9 mouse cellular contexts compared by ENCODE assay signal in the genomic region with DNA sequence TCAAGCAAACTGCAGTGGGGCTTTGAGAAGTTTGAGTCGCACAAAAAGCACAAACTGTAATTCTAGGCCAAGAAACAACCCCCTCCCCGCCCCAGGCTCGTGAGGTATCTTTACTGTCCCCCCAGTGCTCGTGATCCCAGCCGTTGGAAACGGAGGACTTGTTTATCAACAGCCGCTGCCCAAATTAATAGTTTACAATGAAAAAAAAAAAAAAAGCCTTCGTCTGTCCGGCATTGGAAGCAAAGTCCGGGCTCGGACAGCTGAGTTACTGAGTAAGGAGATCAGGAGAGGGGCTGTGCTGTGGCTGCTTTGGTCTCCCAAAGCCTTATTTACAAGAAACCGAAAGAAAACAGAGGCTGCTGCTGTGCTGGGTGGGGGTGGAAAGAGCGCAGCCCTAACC. TPM values are rescaled to one million over a fixed set of nuclear protein-coding genes. Genes with fewer than 3 reads are reported as not detected.
DNase-seq lines count a peak whose midpoint lies in the region; ATAC-seq and TF ChIP-seq lines count a peak whose summit lies in the region.
"Had no signal": no experiment of that assay in that cellular context is flagged by ENCODE, and none has a peak within 500 bp of the region (broad histone marks: within the 10 kb centered on the region; RNA-seq: fewer than 3 reads in every experiment).

No protein-coding gene starts in this region.

- peaks cover 4% of the 10 kb centered on the region for H3K27me3 ChIP-seq in heart, adult 2 months (ENCODE audit: control insufficient read depth, insufficient read depth, low read length)
- H3K27me3 ChIP-seq in CH12.LX (replicated peaks): peaks cover 4% of the 10 kb centered on the region
- peaks cover 16% of the 10 kb centered on the region for H3K27me3 ChIP-seq in hindbrain, embryonic 16.5 days (replicated peaks; ENCODE audit: control insufficient read depth, insufficient read depth, low read length)
- H3K27me3 ChIP-seq in limb, embryonic 12.5 days: peaks cover 77% of the 10 kb centered on the region

- 27% methylated on average over 13 of the region's 13 CpGs for WGBS in heart, adult 2 months
- WGBS in hindbrain, embryonic 16.5 days: 29% methylated on average over 13 of the region's 13 CpGs
- 14% methylated on average over 13 of the region's 13 CpGs for WGBS in limb, embryonic 12.5 days

- TF ChIP-seq RAD21 in CH12.LX (IDR thresholded peaks at IDR 0.05; ENCODE audit: low read depth, low read length): no peak

- no peak for TF ChIP-seq CTCF in heart, adult 2 months (IDR thresholded peaks at IDR 0.05)
- TF ChIP-seq CTCF in CH12.LX (conservative IDR thresholded peaks at IDR 0.05 in 1 of 2, IDR thresholded peaks at IDR 0.05 in 1 of 2; ENCODE audit: low read depth in 2 of 2, low read length in 2 of 2): no peak
- no peak for TF ChIP-seq CTCF in left cerebral cortex, adult 2 months (IDR thresholded peaks at IDR 0.05)

- H3K9me3 ChIP-seq in CH12.LX (replicated peaks; ENCODE audit: low read length): peaks cover 7% of the 10 kb centered on the region
- H3K9me3 ChIP-seq in hindbrain, embryonic 16.5 days (ENCODE audit: control insufficient read depth, low read length): no peaks in the 10 kb centered on the region
- H3K9me3 ChIP-seq in limb, embryonic 12.5 days: no peaks in the 10 kb centered on the region

- H3K27ac ChIP-seq in heart, adult 2 months: no peak overlapping the region
- no peak overlapping the region for H3K27ac ChIP-seq in CH12.LX (ENCODE audit: insufficient read depth, low read depth)
- no peak overlapping the region for H3K27ac ChIP-seq in hindbrain, embryonic 16.5 days (ENCODE audit: low read depth, low read length)
- H3K27ac ChIP-seq in limb, embryonic 12.5 days: no peak overlapping the region
- H3K27ac ChIP-seq in left cerebral cortex, adult 2 months: no peak overlapping the region

- dilution Hi-C loops in CH12.LX (cut with MboI; ENCODE audit: extremely low pct_ligation_motif_present, extremely low pct_unique_long_range_greater_than_20kb, low sequenced_read_pairs): no loop called here

- no peak for TF ChIP-seq POLR2A in heart, adult 2 months (IDR thresholded peaks at IDR 0.05; ENCODE audit: insufficient read depth, low read depth, low read length)
- TF ChIP-seq POLR2A in CH12.LX (IDR thresholded peaks at IDR 0.05; ENCODE audit: low read depth, low read length): no peak

- TF ChIP-seq EP300 in heart, adult 2 months (IDR thresholded peaks at IDR 0.05; ENCODE audit: insufficient read depth, low read depth, low read length): no peak
- no peak for TF ChIP-seq EP300 in CH12.LX (IDR thresholded peaks at IDR 0.05; ENCODE audit: low read length)

- ATAC-seq in hindbrain, embryonic 16.5 days: no peak
- ATAC-seq in limb, embryonic 12.5 days (ENCODE audit: insufficient number of reproducible peaks, insufficient read depth, low FRiP score, low TSS enrichment, low read depth): no peak

- H3K9ac ChIP-seq in heart, adult 2 months (ENCODE audit: low read depth, low read length): no peak overlapping the region
- H3K9ac ChIP-seq in CH12.LX (ENCODE audit: insufficient read depth, low read depth): no peak overlapping the region
- H3K9ac ChIP-seq in hindbrain, embryonic 16.5 days (ENCODE audit: low read depth, low read length): peak overlapping the region; percentile 15; the same call in 1 of the 2 replicates
- H3K9ac ChIP-seq in limb, embryonic 12.5 days (replicated peaks): 0 out of 2 replicates have a peak overlapping the region, but pooled peaks have one; percentile 8

- H3K4me2 ChIP-seq in CH12.LX (ENCODE audit: insufficient read depth, low read depth, poor library complexity, severe bottlenecking): peak overlapping the region; percentile 42
- peak overlapping the region; percentile 27 for H3K4me2 ChIP-seq in hindbrain, embryonic 16.5 days (ENCODE audit: low read length)
- H3K4me2 ChIP-seq in limb, embryonic 12.5 days: peak overlapping the region; percentile 39

- intact Hi-C loops in heart, adult 2 months (cut with DNase I): no loop called here
- intact Hi-C loops in left cerebral cortex, adult 2 months (cut with DNase I): no loop called here

- DNase-seq in heart, adult 2 months: no peak
- no peak for DNase-seq in heart, postnatal 4 days
- DNase-seq in CH12.LX (ENCODE audit: extremely low read depth): no peak
- DNase-seq in thymus, postnatal 10 days (ENCODE audit: low spot score in 2 of 2): no peak
- no peak for DNase-seq in ovary, postnatal 36 days (ENCODE audit: low spot score)
- no peak for DNase-seq in left cerebral cortex, adult 2 months (ENCODE audit: extremely low spot score in 1 of 2, low spot score in 2 of 2)

- in situ Hi-C loops in CH12.LX (cut with MboI; ENCODE audit: low pct_ligation_motif_present, low pct_unique_long_range_greater_than_20kb, low sequenced_read_pairs): loop anchor here (10.0 kb wide), 1 partner anchor 214 kb away; no protein-coding TSS in a partner anchor

- H3K79me2 ChIP-seq in heart, adult 2 months (replicated peaks; ENCODE audit: control insufficient read depth, insufficient read depth, low read length): no peaks in the 10 kb centered on the region
- no peaks in the 10 kb centered on the region for H3K79me2 ChIP-seq in CH12.LX (replicated peaks; ENCODE audit: control insufficient read depth, extremely low read depth, insufficient read depth, poor library complexity, severe bottlenecking)

- H3K36me3 ChIP-seq in heart, adult 2 months (ENCODE audit: control insufficient read depth, insufficient read depth, low read length): no peaks in the 10 kb centered on the region
- H3K36me3 ChIP-seq in CH12.LX (replicated peaks in 1 of 2; ENCODE audit: control insufficient read depth in 1 of 2, insufficient read depth in 1 of 2, low read length in 1 of 2): no peaks in the 10 kb centered on the region
- H3K36me3 ChIP-seq in hindbrain, embryonic 16.5 days (ENCODE audit: control insufficient read depth, insufficient read depth, low read length): no peaks in the 10 kb centered on the region
- no peaks in the 10 kb centered on the region for H3K36me3 ChIP-seq in limb, embryonic 12.5 days

- H3K4me3 ChIP-seq in heart, adult 2 months: 0 out of 2 replicates have a peak overlapping the region, but pooled peaks have one; percentile 16
- peak overlapping the region in 1 of 3 experiments; percentile 21 for H3K4me3 ChIP-seq in CH12.LX (replicated peaks in 1 of 3; ENCODE audit: low read depth in 2 of 3, low read length in 2 of 3, poor library complexity in 1 of 3)
- no peak overlapping the region for H3K4me3 ChIP-seq in hindbrain, embryonic 16.5 days (ENCODE audit: low read length)
- H3K4me3 ChIP-seq in limb, embryonic 12.5 days (replicated peaks): peak overlapping the region; percentile 18; the same call in 1 of the 2 replicates
- no peak overlapping the region for H3K4me3 ChIP-seq in left cerebral cortex, adult 2 months

- H3K4me1 ChIP-seq in heart, adult 2 months (ENCODE audit: control insufficient read depth, insufficient read depth, low read length): no peaks in the 10 kb centered on the region
- no peaks in the 10 kb centered on the region for H3K4me1 ChIP-seq in CH12.LX (ENCODE audit: control insufficient read depth in 1 of 2, insufficient read depth in 2 of 2)
- peaks cover 7% of the 10 kb centered on the region for H3K4me1 ChIP-seq in hindbrain, embryonic 16.5 days (ENCODE audit: control insufficient read depth, insufficient read depth, low read depth, low read length)
- H3K4me1 ChIP-seq in limb, embryonic 12.5 days (replicated peaks): peaks cover 69% of the 10 kb centered on the region

TF ChIP-seq in CH12.LX, 34 proteins besides CTCF, POLR2A, EP300 and RAD21:
- TF ChIP-seq SIN3A (IDR thresholded peaks at IDR 0.05; ENCODE audit: low read length): no peak
- no peak for TF ChIP-seq BHLHE40 (IDR thresholded peaks at IDR 0.05; ENCODE audit: low read depth, low read length)
- TF ChIP-seq ZNF384 (IDR thresholded peaks at IDR 0.05; ENCODE audit: low read depth, low read length): no peak
- no peak for TF ChIP-seq ETS1 (conservative IDR thresholded peaks at IDR 0.05; ENCODE audit: low read depth, low read length)

RNA-seq across cellular contexts. Expression of a gene that starts 5.9 kb away (rescaled TPM):
- total RNA-seq in heart, adult 2 months (2021): under 1 TPM; 0.30 to 0.52 TPM
- polyA plus RNA-seq in heart, adult 2 months (2012; rRNA removed): 0.18 and 0.29 TPM in 2 replicates
- total RNA-seq in heart, postnatal 4 days (2021): under 1 TPM; 0.26 to 0.79 TPM
- 0.08 TPM in 1 of 2 replicates, not detected in the other for total RNA-seq in CH12.LX (2012; rRNA removed)
- 0.17 TPM in 1 of 2 replicates, not detected in the other for total RNA-seq in CH12.LX (2014; rRNA removed)
- polyA plus RNA-seq in CH12.LX (2012; ENCODE audit: insufficient read length, low read depth): 1.3 and 2.2 TPM in 2 replicates
- polyA plus RNA-seq in hindbrain, embryonic 16.5 days (2015; fragmentation: Nextera tagmentation; extraction: Ambion mirVana): 1.3 and 2.4 TPM in 2 replicates
- polyA plus RNA-seq in limb, embryonic 12.5 days (2016; fragmentation: Nextera tagmentation; extraction: Ambion mirVana): 12.0 and 13.4 TPM in 2 replicates
- 1 to 10 TPM; 1.5 to 2.9 TPM for total RNA-seq in left cerebral cortex, adult 2 months (2021)
- total RNA-seq: neutrophil, adult 5-6 weeks had no signal

Comparison
In these comparisons a context has a peak if more than half of its experiments do, and no peak if none do; other contexts are left out.
1. H3K4me3 ChIP-seq: peak in heart, adult 2 months (single experiment) and limb, embryonic 12.5 days (single experiment); none in hindbrain, embryonic 16.5 days (single experiment) and left cerebral cortex, adult 2 months (single experiment).
2. H3K9ac ChIP-seq: peak in hindbrain, embryonic 16.5 days (single experiment) and limb, embryonic 12.5 days (single experiment); none in heart, adult 2 months (single experiment) and CH12.LX (single experiment).
3. Peak in every context shown above with its lines, with median percentiles within 50 percentile points of each other: H3K4me2 ChIP-seq.